Mouse (Mus musculus): ENCODE measurements around the gene 4930556J24Rik. TPM values are rescaled to one million over a fixed set of nuclear protein-coding genes. Genes with fewer than 3 reads are reported as not detected.

The 4930556J24Rik gene
- polyA plus RNA-seq, 1 experiment from 2014 or later = 0.29 TPM

GRCm38 (mm10) chr11:3937321-3937874 is 39.2 kb downstream of the 4930556J24Rik start:
- Histone ChIP-seq H3K4me1 (replicated peaks; ENCODE audit: control insufficient read depth, insufficient read depth, low read length) (no peaks in the 10 kb centered on the region; the same call in 1 of the 2 replicates), H3K27ac (ENCODE audit: low read depth, low read length) (no peak overlapping the region), H3K27me3 (replicated peaks; ENCODE audit: control insufficient read depth, insufficient read depth, low read length) (no peaks in the 10 kb centered on the region), H3K9me3 (ENCODE audit: control insufficient read depth, low read length) (no peaks in the 10 kb centered on the region), H3K9ac (ENCODE audit: low read depth, low read length) (no peak overlapping the region), H3K36me3 (ENCODE audit: control insufficient read depth, insufficient read depth, low read length) (no peaks in the 10 kb centered on the region), H3K4me2 (no peak overlapping the region), H3K4me3 (ENCODE audit: low read depth, low read length) (no peak overlapping the region)
- ATAC-seq (replicated peaks; ENCODE audit: low FRiP score) = no peak
- WGBS = 71% methylated on average over 13 of the region's 13 CpGs
- no peak for DNase-seq (ENCODE audit: low spot score)

- Histone ChIP-seq H3K9ac (ENCODE audit: low read depth, low read length) (no peak overlapping the region), H3K4me2 (no peak overlapping the region), H3K27me3 (replicated peaks; ENCODE audit: control insufficient read depth, insufficient read depth, low read length) (no peaks in the 10 kb centered on the region), H3K4me3 (ENCODE audit: low read depth, low read length) (no peak overlapping the region), H3K9me3 (ENCODE audit: control insufficient read depth, low read length) (no peaks in the 10 kb centered on the region), H3K27ac (ENCODE audit: low read depth, low read length) (no peak overlapping the region), H3K4me1 (replicated peaks; ENCODE audit: control insufficient read depth, insufficient read depth, low read length) (peaks cover 1% of the 10 kb centered on the region), H3K36me3 (ENCODE audit: control insufficient read depth, insufficient read depth, low read length) (no peaks in the 10 kb centered on the region)
- ATAC-seq (replicated peaks; ENCODE audit: low FRiP score) (no peak), DNase-seq (ENCODE audit: low spot score) (no peak)
- 94% methylated on average over 3 of the region's 3 CpGs for WGBS
Measured at GRCm38 (mm10) chr11:3936318-3936717, 40.3 kb downstream of the 4930556J24Rik start.

GRCm38 (mm10) chr11:3935135-3935534 is 41.4 kb downstream of the 4930556J24Rik start:
- no peak overlapping the region for H3K9ac ChIP-seq (ENCODE audit: low read depth, low read length)
- H3K4me3 ChIP-seq (ENCODE audit: low read depth, low read length) = no peak overlapping the region
- H3K4me2 ChIP-seq = no peak overlapping the region
- DNase-seq (ENCODE audit: low spot score) (no peak), ATAC-seq (replicated peaks; ENCODE audit: low FRiP score) (no peak)
- no peaks in the 10 kb centered on the region for H3K36me3 ChIP-seq (ENCODE audit: control insufficient read depth, insufficient read depth, low read length)
- peaks cover 6% of the 10 kb centered on the region for H3K4me1 ChIP-seq (replicated peaks; ENCODE audit: control insufficient read depth, insufficient read depth, low read length)
- WGBS = 71% methylated on average over 4 of the region's 4 CpGs
- no peaks in the 10 kb centered on the region for H3K9me3 ChIP-seq (ENCODE audit: control insufficient read depth, low read length)
- no peak overlapping the region for H3K27ac ChIP-seq (ENCODE audit: low read depth, low read length)
- H3K27me3 ChIP-seq (replicated peaks; ENCODE audit: control insufficient read depth, insufficient read depth, low read length) = no peaks in the 10 kb centered on the region

GRCm38 (mm10) chr11:3933756-3934285 is 42.8 kb downstream of the 4930556J24Rik start:
- Histone ChIP-seq H3K4me3 (ENCODE audit: low read depth, low read length) (no peak overlapping the region), H3K4me1 (replicated peaks; ENCODE audit: control insufficient read depth, insufficient read depth, low read length) (peaks cover 6% of the 10 kb centered on the region), H3K27ac (ENCODE audit: low read depth, low read length) (no peak overlapping the region), H3K36me3 (ENCODE audit: control insufficient read depth, insufficient read depth, low read length) (no peaks in the 10 kb centered on the region), H3K4me2 (no peak overlapping the region), H3K9me3 (ENCODE audit: control insufficient read depth, low read length) (no peaks in the 10 kb centered on the region), H3K9ac (ENCODE audit: low read depth, low read length) (no peak overlapping the region), H3K27me3 (replicated peaks; ENCODE audit: control insufficient read depth, insufficient read depth, low read length) (no peaks in the 10 kb centered on the region)
- 84% methylated on average over 9 of the region's 9 CpGs for WGBS
- no peak for ATAC-seq (replicated peaks; ENCODE audit: low FRiP score)
- DNase-seq (ENCODE audit: low spot score) = no peak

- DNase-seq (ENCODE audit: low spot score) = peak; percentile 84
- H3K27me3 ChIP-seq (replicated peaks; ENCODE audit: control insufficient read depth, insufficient read depth, low read length) = no peaks in the 10 kb centered on the region
Measured at GRCm38 (mm10) chr11:3931511-3932211, 44.9 kb downstream of the 4930556J24Rik start, which contains the start of gene Tcn2. Tcn2 (minus strand) TSS chr11:3932159.

GRCm38 (mm10) chr11:3930931-3931330 is 45.6 kb downstream of the 4930556J24Rik start:
- H3K27me3 ChIP-seq (replicated peaks; ENCODE audit: control insufficient read depth, insufficient read depth, low read length) = no peaks in the 10 kb centered on the region
- no peak overlapping the region; the same call in 1 of the 2 replicates for H3K9ac ChIP-seq (ENCODE audit: low read depth, low read length)
- H3K27ac ChIP-seq (ENCODE audit: low read depth, low read length) = no peak overlapping the region
- WGBS = 42% methylated on average over 6 of the region's 6 CpGs
- H3K9me3 ChIP-seq (ENCODE audit: control insufficient read depth, low read length) = no peaks in the 10 kb centered on the region
- no peak for ATAC-seq (replicated peaks; ENCODE audit: low FRiP score)
- H3K4me2 ChIP-seq = peak overlapping the region; percentile 84
- DNase-seq (ENCODE audit: low spot score) = no peak
- H3K4me3 ChIP-seq (ENCODE audit: low read depth, low read length) = peak overlapping the region; percentile 63
- peaks cover 2% of the 10 kb centered on the region; the same call in 1 of the 2 replicates for H3K36me3 ChIP-seq (ENCODE audit: control insufficient read depth, insufficient read depth, low read length)
- peaks cover 6% of the 10 kb centered on the region for H3K4me1 ChIP-seq (replicated peaks; ENCODE audit: control insufficient read depth, insufficient read depth, low read length)

More at GRCm38 (mm10) chr11:3931511-3932211, 44.9 kb downstream of the 4930556J24Rik start, which contains the start of gene Tcn2:
- H3K4me2 ChIP-seq = peak within 1 kb of the TSS; percentile 84
- peaks cover 6% of the 10 kb centered on the region for H3K4me1 ChIP-seq (replicated peaks; ENCODE audit: control insufficient read depth, insufficient read depth, low read length)
- peak within 1 kb of the TSS; percentile 58 for H3K9ac ChIP-seq (ENCODE audit: low read depth, low read length)
- no peaks in the 10 kb centered on the region for H3K9me3 ChIP-seq (ENCODE audit: control insufficient read depth, low read length)
- H3K4me3 ChIP-seq (ENCODE audit: low read depth, low read length) = peak within 1 kb of the TSS; percentile 63
- ATAC-seq (replicated peaks; ENCODE audit: low FRiP score) = peak; percentile 89
- under 1% methylated on average over 21 of the region's 26 CpGs for WGBS
- H3K36me3 ChIP-seq (ENCODE audit: control insufficient read depth, insufficient read depth, low read length) = no peaks in the 10 kb centered on the region; the same call in 1 of the 2 replicates
- peak within 1 kb of the TSS; percentile 38; the same call in 1 of the 2 replicates for H3K27ac ChIP-seq (ENCODE audit: low read depth, low read length)

- WGBS = 48% methylated on average over 4 of the region's 4 CpGs
- ATAC-seq (replicated peaks; ENCODE audit: low FRiP score) = no peak
- no peaks in the 10 kb centered on the region for H3K9me3 ChIP-seq (ENCODE audit: control insufficient read depth, low read length)
- no peak overlapping the region for H3K9ac ChIP-seq (ENCODE audit: low read depth, low read length)
- no peak overlapping the region for H3K27ac ChIP-seq (ENCODE audit: low read depth, low read length)
- H3K4me2 ChIP-seq = no peak overlapping the region
- H3K36me3 ChIP-seq (ENCODE audit: control insufficient read depth, insufficient read depth, low read length) = peaks cover 3% of the 10 kb centered on the region; the same call in 1 of the 2 replicates
- H3K4me1 ChIP-seq (replicated peaks; ENCODE audit: control insufficient read depth, insufficient read depth, low read length) = peaks cover 6% of the 10 kb centered on the region
- no peak overlapping the region for H3K4me3 ChIP-seq (ENCODE audit: low read depth, low read length)
- H3K27me3 ChIP-seq (replicated peaks; ENCODE audit: control insufficient read depth, insufficient read depth, low read length) = no peaks in the 10 kb centered on the region
- no peak for DNase-seq (ENCODE audit: low spot score)
Measured at GRCm38 (mm10) chr11:3930019-3930418, 46.6 kb downstream of the 4930556J24Rik start.

GRCm38 (mm10) chr11:3925916-3926315 is 50.7 kb downstream of the 4930556J24Rik start:
- 90% methylated on average over 10 of the region's 10 CpGs for WGBS
- peaks cover 3% of the 10 kb centered on the region; the same call in 1 of the 2 replicates for H3K36me3 ChIP-seq (ENCODE audit: control insufficient read depth, insufficient read depth, low read length)

More at GRCm38 (mm10) chr11:3925916-3926315, 50.7 kb downstream of the 4930556J24Rik start:
- Histone ChIP-seq H3K4me1 (replicated peaks; ENCODE audit: control insufficient read depth, insufficient read depth, low read length) (peaks cover under 1% of the 10 kb centered on the region; the same call in 1 of the 2 replicates), H3K27me3 (replicated peaks; ENCODE audit: control insufficient read depth, insufficient read depth, low read length) (no peaks in the 10 kb centered on the region), H3K27ac (ENCODE audit: low read depth, low read length) (no peak overlapping the region), H3K9me3 (ENCODE audit: control insufficient read depth, low read length) (no peaks in the 10 kb centered on the region), H3K4me2 (no peak overlapping the region), H3K4me3 (ENCODE audit: low read depth, low read length) (no peak overlapping the region), H3K9ac (ENCODE audit: low read depth, low read length) (no peak overlapping the region)
- DNase-seq (ENCODE audit: low spot score) = no peak
- no peak for ATAC-seq (replicated peaks; ENCODE audit: low FRiP score)

Measured in liver, embryonic 11.5 days (tissue).